Mouse (Mus musculus): ENCODE data around the gene Ncdn.

DNA sequence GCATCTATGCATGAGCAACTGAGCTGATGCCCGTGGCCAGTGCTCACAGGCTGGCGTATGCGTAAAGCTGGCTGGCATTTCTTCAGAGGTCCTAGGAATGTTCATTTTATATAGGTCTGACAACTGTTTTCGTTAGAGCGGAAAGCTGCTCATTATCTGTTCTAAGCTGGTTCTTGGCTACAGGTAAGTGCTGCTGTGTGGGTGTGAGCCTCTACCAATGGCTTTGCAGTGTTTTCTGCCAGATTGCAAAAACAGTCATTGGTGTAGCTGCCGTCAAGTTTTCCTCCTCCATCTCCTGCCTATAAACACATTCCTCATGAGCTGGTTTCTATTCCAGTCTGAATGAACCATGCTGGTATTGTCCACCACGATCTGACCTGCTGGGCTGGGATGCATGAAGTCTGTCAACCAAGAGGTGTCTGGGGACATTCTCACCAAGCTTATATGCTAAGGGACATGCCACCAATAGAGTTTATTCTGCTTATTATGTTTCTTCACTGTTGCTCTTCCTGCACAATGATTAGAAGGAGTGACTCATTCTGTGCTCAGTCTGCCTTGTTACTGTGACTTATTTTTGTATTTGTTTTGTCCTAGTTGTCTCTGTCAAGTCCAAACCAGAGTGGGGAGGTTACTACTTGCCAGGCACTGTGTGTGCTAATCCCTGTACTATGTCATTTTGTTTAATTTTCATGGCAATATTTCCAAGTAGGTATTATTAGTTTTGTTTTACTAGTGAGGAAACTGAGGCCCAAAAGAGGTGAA, 39.3 kb upstream of the Ncdn start:
- TF ChIP-seq POLR2A (IDR thresholded peaks at IDR 0.05; ENCODE audit: borderline replicate concordance, extremely low read depth, low read depth, low read length) (no peak), CTCF (IDR thresholded peaks at IDR 0.05; ENCODE audit: insufficient read depth, low read length) (no peak)
